Mouse (Mus musculus): ENCODE data around the gene Pxn. TPM values are rescaled to one million over a fixed set of nuclear protein-coding genes. Genes with fewer than 3 reads are reported as not detected.
"Not testable (repeated sequence)": the region's sequence is repeated elsewhere in the genome, so short reads cannot be mapped to it uniquely, and the experiment has no call there.

Pxn gene
- polyA plus RNA-seq, 1 experiment, result 46.8 TPM

DNA sequence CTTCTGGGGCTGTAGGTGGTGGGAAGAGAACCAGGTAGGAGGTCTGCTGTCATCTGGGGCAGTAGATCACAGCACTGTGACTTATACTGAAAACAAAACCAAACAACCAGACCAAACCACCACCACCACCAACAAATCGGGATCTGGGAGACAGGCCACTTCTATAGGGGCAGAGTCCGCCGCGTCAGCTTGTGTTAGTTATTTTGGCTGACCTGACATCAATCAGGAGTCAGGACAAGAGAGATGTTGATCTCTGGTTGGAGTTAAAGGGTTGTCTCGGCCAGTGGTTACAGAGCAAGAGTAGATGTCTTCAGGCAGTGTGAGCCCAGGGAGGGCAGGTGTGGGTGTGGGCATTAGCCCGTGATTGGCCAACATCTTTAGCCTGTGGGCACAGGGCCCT lies 7.9 kb downstream of the Pxn start:
- Histone ChIP-seq H3K27me3 (ENCODE audit: control insufficient read depth, insufficient read depth, insufficient read length) (no peaks in the 10 kb centered on the region), H3K79me2 (ENCODE audit: control insufficient read depth, insufficient read depth) (peaks cover 100% of the 10 kb centered on the region), H3K4me3 (ENCODE audit: insufficient read depth, poor library complexity, severe bottlenecking) (no peak overlapping the region), H3K79me3 (ENCODE audit: low read depth) (peaks cover 84% of the 10 kb centered on the region), H3ac (ENCODE audit: control insufficient read depth, insufficient read length, low read depth) (no peak overlapping the region), H3K36me3 (ENCODE audit: control insufficient read depth, insufficient read depth) (peaks cover 7% of the 10 kb centered on the region)
- TF ChIP-seq MYOG (IDR thresholded peaks at IDR 0.05; ENCODE audit: control insufficient read depth, extremely low read depth, insufficient read length) (no peak), MAX (IDR thresholded peaks at IDR 0.05) (no peak), CTCF (IDR thresholded peaks at IDR 0.05; ENCODE audit: control insufficient read depth, insufficient read depth, insufficient read length) (no peak), CEBPB (IDR thresholded peaks at IDR 0.05; ENCODE audit: low read depth) (no peak), MYOD1 (IDR thresholded peaks at IDR 0.05; ENCODE audit: control insufficient read depth, insufficient read length, low read depth) (no peak), USF1 (IDR thresholded peaks at IDR 0.05; ENCODE audit: low read depth) (no peak), FOSL1 (IDR thresholded peaks at IDR 0.05; ENCODE audit: insufficient read depth, low read length, poor library complexity, severe bottlenecking) (no peak)

DNA sequence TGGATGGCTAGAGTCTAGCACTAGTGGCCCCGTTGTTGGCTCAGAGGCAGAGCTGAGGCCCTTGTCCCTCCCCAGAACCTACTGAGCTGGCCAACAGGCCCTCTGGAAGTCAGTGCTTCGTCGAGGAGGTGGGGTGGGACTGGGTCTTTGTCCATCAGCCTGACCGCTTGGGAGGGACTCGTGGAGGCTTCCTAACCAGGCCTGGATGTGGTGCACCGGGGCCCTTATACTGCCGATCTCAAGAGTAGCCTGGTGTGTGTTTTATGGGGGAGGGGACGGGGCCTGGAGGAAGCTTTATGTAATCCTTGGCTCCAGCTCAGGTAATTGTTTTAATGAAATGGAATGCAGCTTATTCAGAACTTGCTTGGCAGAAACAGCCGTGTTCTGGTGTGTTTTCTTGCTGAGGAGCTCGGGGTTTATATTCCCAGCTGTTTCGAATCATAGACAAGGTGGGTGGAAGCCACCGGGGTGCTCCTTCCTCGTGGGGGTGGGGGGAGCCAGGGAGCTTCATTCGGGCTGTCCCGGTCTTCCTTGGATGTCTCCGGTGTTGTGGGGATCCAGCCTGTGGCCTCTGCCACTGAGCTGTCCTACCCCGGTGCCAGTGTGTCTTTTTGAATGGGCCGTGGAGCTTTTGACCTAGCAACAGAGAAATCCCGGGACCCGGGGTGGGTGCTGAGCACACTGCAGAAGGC lies 8.6 kb downstream of the Pxn start:
- H3K36me3 ChIP-seq (ENCODE audit: control insufficient read depth, insufficient read depth), result peaks cover 7% of the 10 kb centered on the region
- no peak for TF ChIP-seq CTCF (IDR thresholded peaks at IDR 0.05; ENCODE audit: control insufficient read depth, insufficient read depth, insufficient read length)
- TF ChIP-seq MYOG (IDR thresholded peaks at IDR 0.05; ENCODE audit: control insufficient read depth, extremely low read depth, insufficient read length), result no peak
- TF ChIP-seq USF1 (IDR thresholded peaks at IDR 0.05; ENCODE audit: low read depth), result no peak
- no peak for TF ChIP-seq MYOD1 (IDR thresholded peaks at IDR 0.05; ENCODE audit: control insufficient read depth, insufficient read length, low read depth)
- no peak for TF ChIP-seq CEBPB (IDR thresholded peaks at IDR 0.05; ENCODE audit: low read depth)
- no peak for TF ChIP-seq MAX (IDR thresholded peaks at IDR 0.05)
- no peak for TF ChIP-seq FOSL1 (IDR thresholded peaks at IDR 0.05; ENCODE audit: insufficient read depth, low read length, poor library complexity, severe bottlenecking)
- peaks cover 81% of the 10 kb centered on the region for H3K79me3 ChIP-seq (ENCODE audit: low read depth)
- no peak overlapping the region for H3ac ChIP-seq (ENCODE audit: control insufficient read depth, insufficient read length, low read depth)
- peaks cover 98% of the 10 kb centered on the region for H3K79me2 ChIP-seq (ENCODE audit: control insufficient read depth, insufficient read depth)
- H3K4me3 ChIP-seq (ENCODE audit: insufficient read depth, poor library complexity, severe bottlenecking), result no peak overlapping the region
- H3K27me3 ChIP-seq (ENCODE audit: control insufficient read depth, insufficient read depth, insufficient read length), result no peaks in the 10 kb centered on the region

- no peak overlapping the region for H3ac ChIP-seq (ENCODE audit: control insufficient read depth, insufficient read length, low read depth)
- H3K4me3 ChIP-seq (ENCODE audit: insufficient read depth, poor library complexity, severe bottlenecking), result no peak overlapping the region
- H3K79me2 ChIP-seq (ENCODE audit: control insufficient read depth, insufficient read depth), result peaks cover 98% of the 10 kb centered on the region
- no peaks in the 10 kb centered on the region for H3K27me3 ChIP-seq (ENCODE audit: control insufficient read depth, insufficient read depth, insufficient read length)
- H3K79me3 ChIP-seq (ENCODE audit: low read depth), result peaks cover 79% of the 10 kb centered on the region
- peaks cover 7% of the 10 kb centered on the region for H3K36me3 ChIP-seq (ENCODE audit: control insufficient read depth, insufficient read depth)
- TF ChIP-seq FOSL1 (IDR thresholded peaks at IDR 0.05; ENCODE audit: insufficient read depth, low read length, poor library complexity, severe bottlenecking), result no peak
- TF ChIP-seq CEBPB (IDR thresholded peaks at IDR 0.05; ENCODE audit: low read depth), result no peak
- no peak for TF ChIP-seq CTCF (IDR thresholded peaks at IDR 0.05; ENCODE audit: control insufficient read depth, insufficient read depth, insufficient read length)
- no peak for TF ChIP-seq MYOD1 (IDR thresholded peaks at IDR 0.05; ENCODE audit: control insufficient read depth, insufficient read length, low read depth)
- no peak for TF ChIP-seq USF1 (IDR thresholded peaks at IDR 0.05; ENCODE audit: low read depth)
- no peak for TF ChIP-seq MAX (IDR thresholded peaks at IDR 0.05)
- TF ChIP-seq MYOG (IDR thresholded peaks at IDR 0.05; ENCODE audit: control insufficient read depth, extremely low read depth, insufficient read length), result no peak
These were observed 9.8 kb downstream of the Pxn start for GRCm38 (mm10) chr5:115516081-115516907.

DNA sequence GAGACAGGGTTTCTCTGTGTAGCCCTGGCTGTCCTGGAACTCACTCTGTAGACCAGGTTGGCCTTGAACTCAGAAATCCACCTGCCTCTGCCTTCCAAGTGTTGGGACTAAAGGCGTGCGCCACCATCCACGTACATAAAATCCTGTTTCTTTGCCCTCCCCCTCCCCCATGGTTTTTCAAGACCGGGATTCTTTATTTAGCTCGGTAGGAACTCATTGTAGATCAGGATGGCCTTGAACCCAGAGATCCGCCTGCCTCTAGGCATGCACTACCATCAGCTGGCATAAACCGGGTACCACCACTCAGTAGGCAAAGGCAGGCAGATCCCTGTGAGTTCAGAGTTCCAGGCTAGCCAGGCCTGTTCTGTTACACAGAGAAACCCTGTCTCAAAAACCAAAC lies 10.4 kb downstream of the Pxn start:
- Histone ChIP-seq H3K27me3 (ENCODE audit: control insufficient read depth, insufficient read depth, insufficient read length) (no peaks in the 10 kb centered on the region), H3ac (ENCODE audit: control insufficient read depth, insufficient read length, low read depth) (no peak overlapping the region), H3K4me3 (ENCODE audit: insufficient read depth, poor library complexity, severe bottlenecking) (no peak overlapping the region), H3K79me2 (ENCODE audit: control insufficient read depth, insufficient read depth) (peaks cover 98% of the 10 kb centered on the region), H3K79me3 (ENCODE audit: low read depth) (peaks cover 74% of the 10 kb centered on the region), H3K36me3 (ENCODE audit: control insufficient read depth, insufficient read depth) (peaks cover 7% of the 10 kb centered on the region)
- no peak for TF ChIP-seq MAX (IDR thresholded peaks at IDR 0.05)
- no peak for TF ChIP-seq MYOD1 (IDR thresholded peaks at IDR 0.05; ENCODE audit: control insufficient read depth, insufficient read length, low read depth)
- TF ChIP-seq CTCF (IDR thresholded peaks at IDR 0.05; ENCODE audit: control insufficient read depth, insufficient read depth, insufficient read length), result no peak
- no peak for TF ChIP-seq USF1 (IDR thresholded peaks at IDR 0.05; ENCODE audit: low read depth)
- no peak for TF ChIP-seq MYOG (IDR thresholded peaks at IDR 0.05; ENCODE audit: control insufficient read depth, extremely low read depth, insufficient read length)
- TF ChIP-seq CEBPB (IDR thresholded peaks at IDR 0.05; ENCODE audit: low read depth), result no peak
- TF ChIP-seq FOSL1 (IDR thresholded peaks at IDR 0.05; ENCODE audit: insufficient read depth, low read length, poor library complexity, severe bottlenecking), result no peak

GRCm38 (mm10) chr5:115517501-115517900 lies 11.0 kb downstream of the Pxn start:
- Histone ChIP-seq H3K79me3 (ENCODE audit: low read depth) (peaks cover 71% of the 10 kb centered on the region), H3ac (ENCODE audit: control insufficient read depth, insufficient read length, low read depth) (no peak overlapping the region), H3K79me2 (ENCODE audit: control insufficient read depth, insufficient read depth) (peaks cover 98% of the 10 kb centered on the region), H3K36me3 (ENCODE audit: control insufficient read depth, insufficient read depth) (peaks cover 7% of the 10 kb centered on the region), H3K4me3 (ENCODE audit: insufficient read depth, poor library complexity, severe bottlenecking) (no peak overlapping the region), H3K27me3 (ENCODE audit: control insufficient read depth, insufficient read depth, insufficient read length) (no peaks in the 10 kb centered on the region)
- TF ChIP-seq FOSL1 (IDR thresholded peaks at IDR 0.05; ENCODE audit: insufficient read depth, low read length, poor library complexity, severe bottlenecking) (no peak), MYOG (IDR thresholded peaks at IDR 0.05; ENCODE audit: control insufficient read depth, extremely low read depth, insufficient read length) (no peak), CEBPB (IDR thresholded peaks at IDR 0.05; ENCODE audit: low read depth) (no peak), MAX (IDR thresholded peaks at IDR 0.05) (no peak), MYOD1 (IDR thresholded peaks at IDR 0.05; ENCODE audit: control insufficient read depth, insufficient read length, low read depth) (no peak), USF1 (IDR thresholded peaks at IDR 0.05; ENCODE audit: low read depth) (no peak), CTCF (IDR thresholded peaks at IDR 0.05; ENCODE audit: control insufficient read depth, insufficient read depth, insufficient read length) (no peak)

- H3K27me3 ChIP-seq (ENCODE audit: control insufficient read depth, insufficient read depth, insufficient read length); H3K36me3 ChIP-seq (ENCODE audit: control insufficient read depth, insufficient read depth); H3ac ChIP-seq (ENCODE audit: control insufficient read depth, insufficient read length, low read depth); H3K4me3 ChIP-seq (ENCODE audit: insufficient read depth, poor library complexity, severe bottlenecking): not testable (repeated sequence)
- Histone ChIP-seq H3K79me2 (ENCODE audit: control insufficient read depth, insufficient read depth) (peaks cover 98% of the 10 kb centered on the region), H3K79me3 (ENCODE audit: low read depth) (peaks cover 70% of the 10 kb centered on the region)
These were observed 11.7 kb downstream of the Pxn start for GRCm38 (mm10) chr5:115518214-115518613.
